ENCODE assay signal across 25 mouse cellular contexts in genomic region chr14:77942235-77942634, GRCm38 (mm10). TPM values are rescaled to one million over a fixed set of nuclear protein-coding genes. Genes with fewer than 3 reads are reported as not detected.
DNase-seq lines count a peak whose midpoint lies in the region; ATAC-seq lines count a peak whose summit lies in the region.
"Had no signal": no experiment of that assay in that cellular context is flagged by ENCODE, and none has a peak within 500 bp of the region (broad histone marks: within the 10 kb centered on the region; RNA-seq: fewer than 3 reads in every experiment).

No protein-coding gene starts in this region.

- intact Hi-C loops in gastrocnemius, postnatal 14 days (cut with DNase I; ENCODE audit: low total_unique reads): no loop called here

- no peaks in the 10 kb centered on the region for H3K9me3 ChIP-seq in hindbrain, embryonic 11.5 days (ENCODE audit: control insufficient read depth, low read length)
- H3K9me3 ChIP-seq in hindbrain, embryonic 13.5 days: no peaks in the 10 kb centered on the region
- no peaks in the 10 kb centered on the region for H3K9me3 ChIP-seq in hindbrain, embryonic 15.5 days
- no peaks in the 10 kb centered on the region for H3K9me3 ChIP-seq in midbrain, embryonic 15.5 days
- H3K9me3 ChIP-seq: embryonic facial prominence, embryonic 13.5 days; forebrain, embryonic 13.5 days; heart, embryonic 10.5 days; liver, embryonic 12.5 days; neural tube, embryonic 12.5 days had no signal

- H3K4me2 ChIP-seq in hindbrain, embryonic 11.5 days (replicated peaks; ENCODE audit: low read depth, low read length): no peak overlapping the region
- H3K4me2 ChIP-seq in hindbrain, embryonic 13.5 days: no peak overlapping the region
- H3K4me2 ChIP-seq in hindbrain, embryonic 15.5 days: peak overlapping the region; percentile 49
- peak overlapping the region; percentile 42; the same call in 1 of the 2 replicates for H3K4me2 ChIP-seq in midbrain, embryonic 15.5 days
- H3K4me2 ChIP-seq: embryonic facial prominence, embryonic 13.5 days; liver, embryonic 12.5 days had no signal

- H3K4me3 ChIP-seq in hindbrain, embryonic 11.5 days (ENCODE audit: low read depth, low read length): no peak overlapping the region
- no peak overlapping the region for H3K4me3 ChIP-seq in hindbrain, embryonic 13.5 days
- no peak overlapping the region for H3K4me3 ChIP-seq in hindbrain, embryonic 15.5 days
- H3K4me3 ChIP-seq in midbrain, embryonic 15.5 days: no peak overlapping the region
- H3K4me3 ChIP-seq: embryonic facial prominence, embryonic 13.5 days; erythroblast, embryonic 14.5 days; forebrain, embryonic 13.5 days; gastrocnemius, adult 2 months; heart, embryonic 10.5 days; limb, embryonic 13.5 days; liver, embryonic 12.5 days; neural tube, embryonic 12.5 days had no signal

- no peak overlapping the region for H3K9ac ChIP-seq in hindbrain, embryonic 11.5 days (ENCODE audit: low read depth, low read length)
- H3K9ac ChIP-seq in hindbrain, embryonic 13.5 days: no peak overlapping the region
- no peak overlapping the region for H3K9ac ChIP-seq in hindbrain, embryonic 15.5 days
- no peak overlapping the region for H3K9ac ChIP-seq in midbrain, embryonic 15.5 days
- H3K9ac ChIP-seq: embryonic facial prominence, embryonic 13.5 days; forebrain, embryonic 13.5 days; limb, embryonic 13.5 days; liver, embryonic 12.5 days; neural tube, embryonic 12.5 days had no signal

- H3K27ac ChIP-seq in hindbrain, embryonic 11.5 days (ENCODE audit: low read depth, low read length): no peak overlapping the region
- no peak overlapping the region; the same call in 1 of the 2 replicates for H3K27ac ChIP-seq in hindbrain, embryonic 13.5 days
- no peak overlapping the region for H3K27ac ChIP-seq in hindbrain, embryonic 15.5 days (replicated peaks)
- no peak overlapping the region for H3K27ac ChIP-seq in midbrain, embryonic 15.5 days
- H3K27ac ChIP-seq: embryonic facial prominence, embryonic 13.5 days; forebrain, embryonic 13.5 days; gastrocnemius, adult 2 months; heart, embryonic 10.5 days; limb, embryonic 13.5 days; liver, embryonic 12.5 days; neural tube, embryonic 12.5 days; stomach, postnatal 0 days had no signal

- H3K4me1 ChIP-seq in hindbrain, embryonic 11.5 days (replicated peaks; ENCODE audit: control insufficient read depth, insufficient read depth, low read length): no peaks in the 10 kb centered on the region
- peaks cover 12% of the 10 kb centered on the region for H3K4me1 ChIP-seq in hindbrain, embryonic 13.5 days (replicated peaks)
- peaks cover 14% of the 10 kb centered on the region for H3K4me1 ChIP-seq in hindbrain, embryonic 15.5 days (replicated peaks)
- H3K4me1 ChIP-seq in midbrain, embryonic 15.5 days: peaks cover 8% of the 10 kb centered on the region
- H3K4me1 ChIP-seq: embryonic facial prominence, embryonic 13.5 days; heart, embryonic 10.5 days; liver, embryonic 12.5 days had no signal

- no peaks in the 10 kb centered on the region for H3K27me3 ChIP-seq in hindbrain, embryonic 11.5 days (ENCODE audit: control insufficient read depth, insufficient read depth, low read length)
- H3K27me3 ChIP-seq in hindbrain, embryonic 13.5 days: no peaks in the 10 kb centered on the region
- no peaks in the 10 kb centered on the region for H3K27me3 ChIP-seq in hindbrain, embryonic 15.5 days
- H3K27me3 ChIP-seq in midbrain, embryonic 15.5 days (replicated peaks): no peaks in the 10 kb centered on the region; the same call in 1 of the 2 replicates
- H3K27me3 ChIP-seq: forebrain, embryonic 13.5 days; limb, embryonic 13.5 days; liver, embryonic 12.5 days; neural tube, embryonic 12.5 days had no signal

- 24% methylated on average over 9 of the region's 9 CpGs for WGBS in hindbrain, embryonic 11.5 days
- WGBS in hindbrain, embryonic 13.5 days: 25% methylated on average over 9 of the region's 9 CpGs
- WGBS in hindbrain, embryonic 15.5 days: 18% methylated on average over 9 of the region's 9 CpGs
- WGBS in midbrain, embryonic 15.5 days: 7% methylated on average over 9 of the region's 9 CpGs

- H3K36me3 ChIP-seq in hindbrain, embryonic 11.5 days (ENCODE audit: control insufficient read depth, insufficient read depth, low read length): no peaks in the 10 kb centered on the region
- H3K36me3 ChIP-seq in hindbrain, embryonic 13.5 days: no peaks in the 10 kb centered on the region
- no peaks in the 10 kb centered on the region for H3K36me3 ChIP-seq in hindbrain, embryonic 15.5 days
- H3K36me3 ChIP-seq in midbrain, embryonic 15.5 days (replicated peaks): no peaks in the 10 kb centered on the region
- H3K36me3 ChIP-seq: embryonic facial prominence, embryonic 13.5 days; heart, embryonic 10.5 days; limb, embryonic 13.5 days; liver, embryonic 12.5 days; neural tube, embryonic 12.5 days had no signal

- peak; percentile 41 for DNase-seq in hindbrain, embryonic 11.5 days (ENCODE audit: low spot score)
- peak; percentile 41 for DNase-seq in embryo, embryonic 10 days (ENCODE audit: low spot score)
- no peak for DNase-seq in gastrocnemius, postnatal 14 days
- DNase-seq in adrenal gland, postnatal 25 days: no peak
- DNase-seq: adrenal gland, adult 2 months; cerebellum, adult 2 months; gastrocnemius, adult 2 months; kidney, postnatal 25 days; lung, adult 18-20 months; lung, postnatal 10 days; right cerebral cortex, postnatal 14 days; thymus, adult 2 months had no signal

- no peak for ATAC-seq in hindbrain, embryonic 11.5 days (ENCODE audit: low FRiP score)
- ATAC-seq in hindbrain, embryonic 13.5 days (ENCODE audit: low FRiP score): no peak
- no peak for ATAC-seq in hindbrain, embryonic 15.5 days (ENCODE audit: low FRiP score, low read depth)
- no peak for ATAC-seq in midbrain, embryonic 15.5 days (replicated peaks)
- ATAC-seq: intestine, embryonic 16.5 days; liver, embryonic 12.5 days had no signal

RNA-seq across cellular contexts. Expression of gene Epsti1, which starts 38.2 kb away (rescaled TPM):
- 0.23 and 0.31 TPM in 2 replicates for polyA plus RNA-seq in hindbrain, embryonic 11.5 days (2014; fragmentation: Nextera tagmentation; extraction: Ambion mirVana)
- polyA plus RNA-seq in hindbrain, embryonic 13.5 days (2015; fragmentation: Nextera tagmentation; extraction: Ambion mirVana): 0.30 and 0.31 TPM in 2 replicates
- 0.21 and 0.71 TPM in 2 replicates for polyA plus RNA-seq in hindbrain, embryonic 15.5 days (2015; fragmentation: Nextera tagmentation; extraction: Ambion mirVana)
- 0.40 and 0.59 TPM in 2 replicates for polyA plus RNA-seq in midbrain, embryonic 15.5 days (2015; fragmentation: Nextera tagmentation; extraction: Ambion mirVana)
- total RNA-seq in gastrocnemius, postnatal 14 days (2021): under 1 TPM; 0.20 to 0.21 TPM
- 0.48 and 1.5 TPM in 2 replicates for total RNA-seq in adrenal gland, postnatal 25 days (2021)
- total RNA-seq: ES-E14 had no signal

Comparison
In these comparisons a context has a peak if more than half of its experiments do, and no peak if none do; other contexts are left out.
1. H3K4me2 ChIP-seq: peak in hindbrain, embryonic 15.5 days (single experiment) and midbrain, embryonic 15.5 days (single experiment); none in hindbrain, embryonic 11.5 days (single experiment) and hindbrain, embryonic 13.5 days (single experiment).
2. DNase-seq: peak in hindbrain, embryonic 11.5 days (single experiment) and embryo, embryonic 10 days (single experiment); none in gastrocnemius, postnatal 14 days (single experiment) and adrenal gland, postnatal 25 days (single experiment).